Mouse (Mus musculus) frontal cortex, adult (tissue): ENCODE results near the gene Pnmal2.

ENCODE experiments used
- ATAC-seq: cut with Nextera tagmentation; 2 replicates; pipeline ENCODE4 v1.9.2; 2017; ENCODE audit warnings: mild to moderate bottlenecking, moderate library complexity, mixed read lengths; ENCODE audit not compliant: low TSS enrichment

Gene Pnmal2

GRCm38 (mm10) chr7:16982859-16983568 lies 38.5 kb downstream of the Pnmal2 start, which contains the start of gene Gm42372:
Gene Gm42372, plus strand, starts transcription at chr7:16983086.
- ATAC-seq: peak; percentile 79

GRCm38 (mm10) chr7:16987541-16988149 lies 43.2 kb downstream of the Pnmal2 start:
- no peak for ATAC-seq

DNA sequence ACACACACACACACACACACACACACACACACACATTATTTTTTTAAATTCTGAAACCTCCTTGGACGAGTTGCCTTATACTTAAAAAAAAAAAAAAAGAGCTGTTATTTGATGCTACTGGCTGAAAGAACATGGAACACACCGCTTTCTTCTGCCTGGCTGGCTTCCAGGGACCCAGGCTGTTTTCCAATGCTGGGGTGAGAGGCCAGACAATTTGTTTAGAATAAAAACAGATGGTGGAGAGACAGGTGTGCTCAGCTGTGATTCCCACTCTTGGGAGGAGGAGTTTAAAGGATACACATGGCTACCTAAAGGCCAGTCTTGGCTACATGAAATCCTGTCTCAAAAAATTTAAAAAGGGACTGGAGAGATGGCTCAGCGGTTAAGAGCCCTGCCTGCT lies 43.9 kb downstream of the Pnmal2 start:
- ATAC-seq: no peak

DNA sequence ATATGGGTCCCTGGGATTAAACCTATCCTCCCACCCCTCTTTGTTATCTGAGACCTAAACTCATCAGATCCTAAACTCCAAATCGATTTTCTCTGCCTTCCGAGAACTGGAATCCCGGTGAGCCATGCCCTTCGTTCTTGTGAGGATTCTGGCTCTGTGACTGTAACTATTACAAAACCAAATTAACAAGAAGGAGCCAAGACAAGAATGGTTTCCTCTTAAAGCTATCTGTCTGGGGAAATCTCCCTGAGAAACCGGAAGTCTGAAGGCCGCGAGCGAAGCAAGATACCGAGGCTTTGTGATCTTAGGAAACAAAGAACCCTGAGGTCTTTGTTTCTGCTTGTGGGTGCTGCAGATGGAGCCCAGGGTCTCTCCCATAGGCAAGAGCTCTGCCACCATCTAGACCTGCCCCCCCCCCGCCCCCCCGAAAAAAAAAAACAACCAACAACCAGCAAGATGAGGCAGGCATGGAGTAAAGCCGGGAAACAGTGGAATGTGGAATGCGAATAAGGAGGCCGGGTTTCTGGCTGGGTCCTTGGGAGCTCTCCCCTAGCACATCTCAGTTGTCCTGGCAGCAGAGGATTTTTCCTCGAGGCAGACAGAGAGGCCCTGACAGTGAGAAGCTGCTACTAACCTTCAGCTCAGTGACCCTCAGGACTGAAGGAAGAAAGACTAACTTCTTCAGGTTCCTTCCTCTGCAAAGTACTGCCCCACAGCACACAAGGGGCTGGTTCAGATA lies 45.7 kb downstream of the Pnmal2 start:
- ATAC-seq: no peak

DNA sequence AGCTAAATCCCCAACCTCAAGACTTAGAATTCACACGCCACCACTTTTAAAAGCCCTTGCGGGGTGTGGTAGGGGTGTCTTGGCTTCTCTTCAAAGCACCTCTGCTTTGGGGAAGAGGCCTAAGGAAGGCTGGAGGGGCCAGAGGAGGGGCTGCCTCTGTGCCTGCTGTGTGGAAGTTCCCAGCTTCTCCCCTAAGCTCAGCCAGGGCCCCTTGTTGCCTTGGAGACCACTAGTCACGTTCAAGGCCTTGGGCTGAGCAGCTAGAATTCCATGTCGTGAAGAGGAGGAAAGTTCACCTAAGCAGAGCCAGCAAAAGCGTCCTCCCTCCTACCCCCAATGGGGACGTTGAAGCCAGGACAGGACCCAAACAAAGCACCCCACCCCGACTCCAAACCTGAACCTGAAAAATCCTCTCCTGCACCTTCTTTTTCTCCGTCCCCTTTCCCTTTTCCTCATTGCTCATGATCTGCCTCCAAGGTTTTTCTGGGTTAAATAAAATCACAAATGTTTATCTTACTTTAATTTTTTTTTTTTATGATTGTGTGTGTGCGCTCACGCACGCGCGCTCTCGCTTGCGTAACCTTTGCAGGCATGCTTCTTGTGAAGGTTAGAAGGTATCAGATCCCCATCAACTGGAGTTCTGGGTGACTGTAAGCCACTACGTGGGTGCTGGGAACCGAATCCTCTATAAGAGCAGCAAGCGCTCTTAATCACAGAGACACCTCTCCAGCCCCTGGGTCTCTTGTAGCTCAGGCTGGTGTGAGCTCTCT lies 47.4 kb downstream of the Pnmal2 start:
- ATAC-seq: no peak

GRCm38 (mm10) chr7:16992451-16992807 lies 47.9 kb downstream of the Pnmal2 start, which contains the start of gene Ccdc8:
Gene Ccdc8, plus strand, starts transcription at chr7:16992708.
- no peak for ATAC-seq

GRCm38 (mm10) chr7:16993651-16994399 lies 49.3 kb downstream of the Pnmal2 start:
- ATAC-seq: peak; percentile 59

GRCm38 (mm10) chr7:16994400-16994799 lies 49.9 kb downstream of the Pnmal2 start:
- no peak for ATAC-seq

DNA sequence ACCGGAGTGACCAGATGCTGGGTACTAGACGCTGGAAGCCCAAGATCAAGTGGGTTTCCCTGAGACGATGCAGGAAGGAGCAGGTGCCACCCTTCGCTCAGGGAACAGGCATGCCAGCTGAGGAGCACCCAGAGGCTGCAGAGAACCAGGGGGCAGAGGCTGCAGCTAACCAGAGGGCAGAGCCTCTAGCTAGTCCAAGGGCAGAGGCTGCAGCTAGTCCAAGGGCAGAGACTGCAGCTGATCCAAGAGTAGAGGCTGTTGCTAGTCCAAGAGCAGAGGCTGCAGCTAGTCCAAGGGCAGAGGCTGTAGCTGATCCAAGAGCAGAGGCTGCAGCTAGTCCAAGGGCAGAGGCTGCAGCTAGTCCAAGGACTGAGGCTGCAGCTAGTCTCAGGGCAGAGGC lies 50.9 kb downstream of the Pnmal2 start:
- ATAC-seq: no peak
